Mouse (Mus musculus) spleen, adult 10 weeks (tissue): ENCODE data around the gene Cabin1. TPM values are rescaled to one million over a fixed set of nuclear protein-coding genes. Genes with fewer than 3 reads are reported as not detected.

Experiments used
- polyA plus RNA-seq: library from polyadenylated mRNA; stranded (reverse); fragments of 350-450 nt; fragmentation: Illumina TruSeq; extraction: RNeasy Lipid Tissue Mini Kit (QIAGEN cat#74804); gene quantifications from one replicate; pipeline ENCODE4 v1.2.3, GENCODE M21; 2015; ENCODE audit warnings: low replicate concordance; ENCODE audit not compliant: insufficient read depth

Cabin1 gene
- 20.7 TPM for polyA plus RNA-seq

GRCm38 (mm10) chr10:75763682-75764518 lies at the start of gene Cabin1:
TSS of gene Cabin1 (minus strand) at chr10:75764341.

GRCm38 (mm10) chr10:75798176-75798696 lies 34.1 kb upstream of the Cabin1 start, which contains the start of gene Gstt1:
TSS of gene Gstt1 (minus strand) at chr10:75798584.

DNA sequence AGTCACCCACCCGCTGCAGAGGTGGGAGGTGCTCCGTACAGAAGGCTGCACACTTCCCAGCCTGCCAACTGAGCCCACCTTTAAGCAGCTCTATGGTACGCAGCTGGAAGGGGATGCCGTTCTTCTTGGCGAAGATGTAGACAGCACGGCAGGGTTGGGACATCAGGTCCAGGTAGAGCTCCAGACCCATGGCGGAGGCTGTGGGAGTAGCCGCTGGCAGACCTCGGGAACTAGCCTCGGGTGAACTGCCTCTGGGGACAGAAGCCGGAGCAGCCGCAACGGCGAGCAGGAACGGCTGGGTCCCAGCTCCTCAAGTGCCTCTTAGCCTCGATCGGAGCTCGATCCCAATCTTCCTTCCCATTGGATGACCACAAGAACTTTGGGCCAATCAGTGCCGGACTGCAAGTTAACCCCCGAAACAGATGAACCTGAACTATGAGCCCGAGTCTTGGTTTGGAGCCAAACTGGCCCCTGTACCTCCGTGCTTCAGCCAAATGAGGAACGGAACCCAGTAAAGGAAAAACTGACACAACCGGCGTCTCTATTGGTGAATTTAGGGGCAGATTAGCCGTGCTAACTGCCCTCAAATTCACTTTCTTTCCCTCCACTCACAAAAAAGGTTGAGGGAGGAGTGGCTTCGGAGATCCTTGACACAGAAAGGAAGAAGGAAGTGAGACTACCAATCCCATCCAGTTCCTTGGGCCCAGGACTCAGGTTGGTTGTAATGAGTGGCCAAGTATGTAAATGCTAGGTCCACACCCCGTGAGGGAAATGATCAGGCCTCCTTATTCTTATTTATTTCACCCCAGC lies 16.8 kb upstream of the Cabin1 start, which contains the start of the genes Gm20441 and Gstt3:
Gene Gm20441, minus strand, starts transcription at position 186 of the 810 bp plus-strand sequence.
Gene Gstt3, minus strand, starts transcription at position 646 of the 810 bp plus-strand sequence.

GRCm38 (mm10) chr10:75772795-75773664 lies 8.9 kb upstream of the Cabin1 start, which contains the start of gene Ddt:
TSS of gene Ddt (minus strand) at chr10:75773414.

DNA sequence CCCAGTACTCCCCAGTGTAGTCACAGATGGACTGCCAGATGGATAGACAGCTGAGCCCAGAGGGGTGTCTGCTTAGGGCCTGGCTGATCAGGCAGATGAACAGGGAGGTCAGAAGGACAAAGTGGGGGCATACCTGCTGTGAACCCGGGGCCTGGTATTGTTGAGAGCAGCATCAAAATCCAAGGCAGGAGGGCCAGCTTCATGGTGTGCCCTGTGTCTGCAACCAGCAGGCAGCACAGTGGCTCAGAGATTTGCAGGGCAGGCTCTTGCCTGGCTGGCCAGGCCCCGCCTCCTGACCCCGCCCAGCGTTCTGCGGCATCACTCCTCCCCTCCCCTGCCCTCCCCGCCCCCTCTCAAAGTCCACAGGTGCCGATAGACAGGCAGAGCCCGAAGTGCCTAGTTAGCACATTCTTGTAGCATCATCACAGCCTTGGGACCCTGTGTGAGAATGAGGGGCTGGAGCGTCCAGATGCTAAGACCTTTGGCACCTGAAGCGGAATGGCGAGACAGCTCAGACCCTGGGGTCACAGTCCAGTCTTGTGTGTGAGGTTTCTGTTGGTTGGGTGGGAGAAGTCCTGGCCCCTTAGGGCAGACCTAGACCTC lies 120.3 kb downstream of the Cabin1 start, which contains the start of gene Susd2:
Gene Susd2, minus strand, starts transcription at position 268 of the 603 bp plus-strand sequence.

Other genes with a start within 250 kb of the Cabin1 start
- gene Snrpd3, start 246.8 kb downstream of the Cabin1 start, polyA plus RNA-seq, result 134 TPM
- 54.9 TPM for gene Gucd1, start 246.4 kb downstream of the Cabin1 start, polyA plus RNA-seq
- 2.1 TPM for gene Lrrc75b, start 204.0 kb downstream of the Cabin1 start, polyA plus RNA-seq
- 3.0 TPM for gene Ggt1, start 202.7 kb downstream of the Cabin1 start, polyA plus RNA-seq
- gene Ggt5, start 175.0 kb downstream of the Cabin1 start, polyA plus RNA-seq, result 11.0 TPM
- gene Susd2, start 120.3 kb downstream of the Cabin1 start, polyA plus RNA-seq, result 6.8 TPM
- gene Ddt, start 9.1 kb upstream of the Cabin1 start, polyA plus RNA-seq, result 20.6 TPM
- gene Gm20441, start 16.6 kb upstream of the Cabin1 start, polyA plus RNA-seq, result not detected
- 4.1 TPM for gene Gstt3, start 17.1 kb upstream of the Cabin1 start, polyA plus RNA-seq
- gene Gstt1, start 34.2 kb upstream of the Cabin1 start, polyA plus RNA-seq, result 12.8 TPM
- gene Gstt4, start 58.2 kb upstream of the Cabin1 start, polyA plus RNA-seq, result not detected
- 22.7 TPM for gene Gstt2, start 73.1 kb upstream of the Cabin1 start, polyA plus RNA-seq
- gene Mif, start 95.9 kb upstream of the Cabin1 start, polyA plus RNA-seq, result 17.0 TPM
- 9.6 TPM for gene Derl3, start 129.1 kb upstream of the Cabin1 start, polyA plus RNA-seq
- 46.5 TPM for gene Smarcb1, start 157.3 kb upstream of the Cabin1 start, polyA plus RNA-seq
- gene Chchd10, start 168.8 kb upstream of the Cabin1 start, polyA plus RNA-seq, result 16.9 TPM
- gene Mmp11, start 172.2 kb upstream of the Cabin1 start, polyA plus RNA-seq, result 2.9 TPM
- 3.4 TPM for gene Gm867, start 176.3 kb upstream of the Cabin1 start, polyA plus RNA-seq
- 49.1 TPM for gene Vpreb3, start 178.7 kb upstream of the Cabin1 start, polyA plus RNA-seq
- 1.8 TPM for gene Gm5134, start 190.2 kb upstream of the Cabin1 start, polyA plus RNA-seq